Mouse (Mus musculus): ENCODE results near the gene Fstl3. TPM values are rescaled to one million over a fixed set of nuclear protein-coding genes. Genes with fewer than 3 reads are reported as not detected.

Fstl3 gene
- polyA plus RNA-seq, 1 experiment from 2014 or later = 1.6 TPM

- no peak within 1 kb of the TSS for H3K9ac ChIP-seq (replicated peaks)
- peaks cover 43% of the 10 kb centered on the region for H3K36me3 ChIP-seq
- peaks cover 14% of the 10 kb centered on the region for H3K4me1 ChIP-seq
- 74% methylated on average over 11 of the region's 11 CpGs for WGBS
- ATAC-seq (ENCODE audit: low FRiP score, low read depth) = no peak
- no peak within 1 kb of the TSS for H3K4me3 ChIP-seq
- no peaks in the 10 kb centered on the region for H3K9me3 ChIP-seq
- H3K27me3 ChIP-seq = no peaks in the 10 kb centered on the region
- no peak within 1 kb of the TSS for H3K4me2 ChIP-seq (replicated peaks)
- 0 out of 2 replicates have a peak within 1 kb of the TSS, but pooled peaks have one; percentile 15 for H3K27ac ChIP-seq (replicated peaks)
These were observed 43.7 kb downstream of the Fstl3 start, which contains the start of gene Misp for GRCm38 (mm10) chr10:79820782-79821181. Misp (plus strand) TSS chr10:79820989.

GRCm38 (mm10) chr10:79821731-79822130, 44.7 kb downstream of the Fstl3 start:
- ATAC-seq (ENCODE audit: low FRiP score, low read depth) = no peak
- Histone ChIP-seq H3K27ac (replicated peaks) (0 out of 2 replicates have a peak overlapping the region, but pooled peaks have one; percentile 15), H3K27me3 (no peaks in the 10 kb centered on the region), H3K9ac (replicated peaks) (no peak overlapping the region), H3K9me3 (no peaks in the 10 kb centered on the region), H3K4me3 (no peak overlapping the region), H3K4me1 (peaks cover 14% of the 10 kb centered on the region), H3K36me3 (peaks cover 33% of the 10 kb centered on the region), H3K4me2 (replicated peaks) (no peak overlapping the region)
- 88% methylated on average over 12 of the region's 12 CpGs for WGBS

- H3K4me3 ChIP-seq = no peak overlapping the region
- no peaks in the 10 kb centered on the region for H3K27me3 ChIP-seq
- no peaks in the 10 kb centered on the region for H3K9me3 ChIP-seq
- H3K36me3 ChIP-seq = peaks cover 29% of the 10 kb centered on the region
- peaks cover 14% of the 10 kb centered on the region for H3K4me1 ChIP-seq
- no peak overlapping the region for H3K4me2 ChIP-seq (replicated peaks)
- 0 out of 2 replicates have a peak overlapping the region, but pooled peaks have one; percentile 2 for H3K9ac ChIP-seq (replicated peaks)
- WGBS = 36% methylated on average over 17 of the region's 17 CpGs
- 0 out of 2 replicates have a peak, but pooled peaks have one; percentile 24 for ATAC-seq (ENCODE audit: low FRiP score, low read depth)
- 0 out of 2 replicates have a peak overlapping the region, but pooled peaks have one; percentile 15 for H3K27ac ChIP-seq (replicated peaks)
These were observed 45.3 kb downstream of the Fstl3 start for GRCm38 (mm10) chr10:79822372-79822771.

- Histone ChIP-seq H3K4me2 (replicated peaks) (no peak overlapping the region), H3K9ac (replicated peaks) (no peak overlapping the region), H3K36me3 (peaks cover 28% of the 10 kb centered on the region), H3K27ac (replicated peaks) (peak overlapping the region; percentile 7; the same call in 1 of the 2 replicates), H3K4me1 (peaks cover 13% of the 10 kb centered on the region), H3K4me3 (no peak overlapping the region), H3K27me3 (no peaks in the 10 kb centered on the region), H3K9me3 (no peaks in the 10 kb centered on the region)
- 77% methylated on average over 6 of the region's 6 CpGs for WGBS
- no peak for ATAC-seq (ENCODE audit: low FRiP score, low read depth)
These were observed 45.9 kb downstream of the Fstl3 start for GRCm38 (mm10) chr10:79823011-79823410.

- Histone ChIP-seq H3K9me3 (no peaks in the 10 kb centered on the region), H3K36me3 (peaks cover 15% of the 10 kb centered on the region), H3K4me3 (no peak overlapping the region), H3K4me2 (replicated peaks) (no peak overlapping the region), H3K27me3 (no peaks in the 10 kb centered on the region), H3K9ac (replicated peaks) (no peak overlapping the region), H3K4me1 (peaks cover 10% of the 10 kb centered on the region), H3K27ac (replicated peaks) (no peak overlapping the region)
- WGBS = 72% methylated on average over 6 of the region's 6 CpGs
- no peak for ATAC-seq (ENCODE audit: low FRiP score, low read depth)
These were observed 47.3 kb downstream of the Fstl3 start for GRCm38 (mm10) chr10:79824413-79824812.

- no peaks in the 10 kb centered on the region for H3K9me3 ChIP-seq
- ATAC-seq (ENCODE audit: low FRiP score, low read depth) = no peak
- 0 out of 2 replicates have a peak, but pooled peaks cover 2% of the 10 kb centered on the region for H3K4me1 ChIP-seq
- H3K4me3 ChIP-seq = no peak overlapping the region
- WGBS = 84% methylated on average over 3 of the region's 3 CpGs
- H3K27me3 ChIP-seq = no peaks in the 10 kb centered on the region
- H3K27ac ChIP-seq (replicated peaks) = no peak overlapping the region
- H3K9ac ChIP-seq (replicated peaks) = no peak overlapping the region
- H3K4me2 ChIP-seq (replicated peaks) = no peak overlapping the region
- no peaks in the 10 kb centered on the region for H3K36me3 ChIP-seq
These were observed 54.5 kb downstream of the Fstl3 start for GRCm38 (mm10) chr10:79831583-79831982.

Other genes starting within 250 kb of the Fstl3 start
- 10.9 and 11.0 TPM in 2 replicates for gene Plpp2, start 243.5 kb upstream of the Fstl3 start, polyA plus RNA-seq (2016; fragmentation: Nextera tagmentation; extraction: Ambion mirVana)
- gene Mier2, start 222.1 kb upstream of the Fstl3 start, polyA plus RNA-seq (2016; fragmentation: Nextera tagmentation; extraction: Ambion mirVana) = 59.8 and 62.5 TPM in 2 replicates
- not detected in 2 replicates for gene Theg, start 189.9 kb upstream of the Fstl3 start, polyA plus RNA-seq (2016; fragmentation: Nextera tagmentation; extraction: Ambion mirVana)
- 0.04 and 0.08 TPM in 2 replicates for gene C2cd4c, start 163.2 kb upstream of the Fstl3 start, polyA plus RNA-seq (2016; fragmentation: Nextera tagmentation; extraction: Ambion mirVana)
- gene Shc2, start 139.4 kb upstream of the Fstl3 start, polyA plus RNA-seq (2016; fragmentation: Nextera tagmentation; extraction: Ambion mirVana) = 22.8 and 23.3 TPM in 2 replicates
- gene Odf3l2, start 131.5 kb upstream of the Fstl3 start, polyA plus RNA-seq (2016; fragmentation: Nextera tagmentation; extraction: Ambion mirVana) = not detected in 2 replicates
- gene Madcam1, start 112.7 kb upstream of the Fstl3 start, polyA plus RNA-seq (2016; fragmentation: Nextera tagmentation; extraction: Ambion mirVana) = 0.60 and 1.7 TPM in 2 replicates
- gene Tpgs1, start 107.9 kb upstream of the Fstl3 start, polyA plus RNA-seq (2016; fragmentation: Nextera tagmentation; extraction: Ambion mirVana) = 62.4 and 72.3 TPM in 2 replicates
- 139 and 156 TPM in 2 replicates for gene Cdc34, start 95.1 kb upstream of the Fstl3 start, polyA plus RNA-seq (2016; fragmentation: Nextera tagmentation; extraction: Ambion mirVana)
- gene Gzmm, start 88.3 kb upstream of the Fstl3 start, polyA plus RNA-seq (2016; fragmentation: Nextera tagmentation; extraction: Ambion mirVana) = 1.4 TPM in 2 replicates
- 540 and 588 TPM in 2 replicates for gene Bsg, start 72.8 kb upstream of the Fstl3 start, polyA plus RNA-seq (2016; fragmentation: Nextera tagmentation; extraction: Ambion mirVana)
- 0.18 and 0.25 TPM in 2 replicates for gene Hcn2, start 60.6 kb upstream of the Fstl3 start, polyA plus RNA-seq (2016; fragmentation: Nextera tagmentation; extraction: Ambion mirVana)
- gene Polrmt, start 30.7 kb upstream of the Fstl3 start, polyA plus RNA-seq (2016; fragmentation: Nextera tagmentation; extraction: Ambion mirVana) = 45.3 and 46.3 TPM in 2 replicates
- gene Fgf22, start 22.2 kb upstream of the Fstl3 start, polyA plus RNA-seq (2016; fragmentation: Nextera tagmentation; extraction: Ambion mirVana) = 0.48 and 0.55 TPM in 2 replicates
- gene Rnf126, start 10.3 kb upstream of the Fstl3 start, polyA plus RNA-seq (2016; fragmentation: Nextera tagmentation; extraction: Ambion mirVana) = 98.8 and 104 TPM in 2 replicates
- 0.27 TPM in 1 of 2 replicates, not detected in the other for gene Prss57, start 13.7 kb downstream of the Fstl3 start, polyA plus RNA-seq (2016; fragmentation: Nextera tagmentation; extraction: Ambion mirVana)
- gene Palm, start 16.3 kb downstream of the Fstl3 start, polyA plus RNA-seq (2016; fragmentation: Nextera tagmentation; extraction: Ambion mirVana) = 198 and 204 TPM in 2 replicates
- 0.94 and 1.0 TPM in 2 replicates for gene Misp, start 43.7 kb downstream of the Fstl3 start, polyA plus RNA-seq (2016; fragmentation: Nextera tagmentation; extraction: Ambion mirVana)
- 202 TPM in 2 replicates for gene Ptbp1, start 77.2 kb downstream of the Fstl3 start, polyA plus RNA-seq (2016; fragmentation: Nextera tagmentation; extraction: Ambion mirVana)
- 14.3 and 16.7 TPM in 2 replicates for gene Prtn3, start 97.2 kb downstream of the Fstl3 start, polyA plus RNA-seq (2016; fragmentation: Nextera tagmentation; extraction: Ambion mirVana)
- gene Plppr3, start 97.4 kb downstream of the Fstl3 start, polyA plus RNA-seq (2016; fragmentation: Nextera tagmentation; extraction: Ambion mirVana) = 296 and 302 TPM in 2 replicates
- gene Elane, start 109.0 kb downstream of the Fstl3 start, polyA plus RNA-seq (2016; fragmentation: Nextera tagmentation; extraction: Ambion mirVana) = not detected in 2 replicates
- not detected in 2 replicates for gene Cfd, start 113.6 kb downstream of the Fstl3 start, polyA plus RNA-seq (2016; fragmentation: Nextera tagmentation; extraction: Ambion mirVana)
- gene Med16, start 131.7 kb downstream of the Fstl3 start, polyA plus RNA-seq (2016; fragmentation: Nextera tagmentation; extraction: Ambion mirVana) = 65.4 and 68.4 TPM in 2 replicates
- 27.9 and 34.2 TPM in 2 replicates for gene Gm26602, start 133.6 kb downstream of the Fstl3 start, polyA plus RNA-seq (2016; fragmentation: Nextera tagmentation; extraction: Ambion mirVana)
- gene Kiss1r, start 139.7 kb downstream of the Fstl3 start, polyA plus RNA-seq (2016; fragmentation: Nextera tagmentation; extraction: Ambion mirVana) = 1.4 and 1.5 TPM in 2 replicates
- gene R3hdm4, start 143.9 kb downstream of the Fstl3 start, polyA plus RNA-seq (2016; fragmentation: Nextera tagmentation; extraction: Ambion mirVana) = 157 and 167 TPM in 2 replicates
- gene Arid3a, start 149.8 kb downstream of the Fstl3 start, polyA plus RNA-seq (2016; fragmentation: Nextera tagmentation; extraction: Ambion mirVana) = 4.0 and 5.6 TPM in 2 replicates
- 90.4 and 97.0 TPM in 2 replicates for gene Wdr18, start 182.9 kb downstream of the Fstl3 start, polyA plus RNA-seq (2016; fragmentation: Nextera tagmentation; extraction: Ambion mirVana)
- 0.39 and 0.54 TPM in 2 replicates for gene Grin3b, start 193.4 kb downstream of the Fstl3 start, polyA plus RNA-seq (2016; fragmentation: Nextera tagmentation; extraction: Ambion mirVana)
- 19.3 and 20.9 TPM in 2 replicates for gene Tmem259, start 207.1 kb downstream of the Fstl3 start, polyA plus RNA-seq (2016; fragmentation: Nextera tagmentation; extraction: Ambion mirVana)
- 109 and 168 TPM in 2 replicates for gene Cnn2, start 211.3 kb downstream of the Fstl3 start, polyA plus RNA-seq (2016; fragmentation: Nextera tagmentation; extraction: Ambion mirVana)
- gene Abca7, start 219.2 kb downstream of the Fstl3 start, polyA plus RNA-seq (2016; fragmentation: Nextera tagmentation; extraction: Ambion mirVana) = 7.6 and 8.5 TPM in 2 replicates
- gene Arhgap45, start 239.4 kb downstream of the Fstl3 start, polyA plus RNA-seq (2016; fragmentation: Nextera tagmentation; extraction: Ambion mirVana) = 4.5 and 5.6 TPM in 2 replicates

All from midbrain, embryonic 12.5 days (tissue).